Mouse (Mus musculus) induced T-regulatory cell, adult 2 months (primary cell): ENCODE measurements at regions not wholly inside any gene's neighbourhood (a gene's known extent, or its start where the extent isn't known, plus 50 kb on each side); places are given as distances from the start of the nearest gene placed in this dataset.
"Not testable (repeated sequence)": the region's sequence is repeated elsewhere in the genome, so short reads cannot be mapped to it uniquely, and the experiment has no call there.

ENCODE experiments used
- DNase-seq: peaks from one replicate; pipeline ENCODE4 v3.0.0-alpha.2; 2012; ENCODE audit warnings: low read depth

DNA sequence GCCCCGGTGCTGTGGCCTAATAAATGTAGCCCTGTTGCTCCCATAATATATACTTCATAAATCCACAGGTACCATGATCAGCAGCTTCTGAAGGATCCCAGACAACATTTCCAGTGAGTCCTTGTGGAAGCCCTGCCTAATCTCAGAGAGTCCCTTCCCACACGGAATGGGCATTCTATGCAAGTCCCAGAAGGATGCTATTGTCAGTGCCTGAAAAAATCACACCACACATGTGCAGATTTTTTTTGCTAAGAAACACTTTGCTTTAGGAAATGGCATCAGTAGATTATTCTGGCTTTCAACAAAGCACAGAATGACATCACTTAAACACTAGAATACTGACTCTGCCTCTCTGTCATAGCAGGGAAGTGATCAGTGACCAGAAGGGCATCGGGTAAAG is 456.6 kb upstream of the Cdh5 start:
- DNase-seq = no peak

DNA sequence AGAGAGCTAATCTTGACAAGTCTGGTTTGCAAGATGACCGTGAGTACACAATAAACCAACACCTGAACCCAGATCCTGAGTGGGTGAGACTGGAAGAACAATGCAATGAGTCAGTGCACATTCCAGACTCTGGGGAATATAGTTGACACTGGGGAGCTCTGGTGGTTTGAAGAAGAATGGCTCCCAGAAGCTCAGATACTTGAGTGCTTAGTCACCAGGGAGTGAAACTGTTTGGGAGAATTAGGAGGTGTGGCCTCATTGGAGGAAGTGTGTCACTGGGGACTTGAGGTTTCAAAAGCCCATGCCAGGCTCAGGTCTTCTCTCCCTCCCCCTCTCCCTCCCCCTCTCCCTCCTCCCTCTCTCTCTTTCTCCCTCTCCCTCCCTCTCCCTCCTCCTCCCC is 436.6 kb upstream of the Cdh5 start:
- DNase-seq = no peak

DNA sequence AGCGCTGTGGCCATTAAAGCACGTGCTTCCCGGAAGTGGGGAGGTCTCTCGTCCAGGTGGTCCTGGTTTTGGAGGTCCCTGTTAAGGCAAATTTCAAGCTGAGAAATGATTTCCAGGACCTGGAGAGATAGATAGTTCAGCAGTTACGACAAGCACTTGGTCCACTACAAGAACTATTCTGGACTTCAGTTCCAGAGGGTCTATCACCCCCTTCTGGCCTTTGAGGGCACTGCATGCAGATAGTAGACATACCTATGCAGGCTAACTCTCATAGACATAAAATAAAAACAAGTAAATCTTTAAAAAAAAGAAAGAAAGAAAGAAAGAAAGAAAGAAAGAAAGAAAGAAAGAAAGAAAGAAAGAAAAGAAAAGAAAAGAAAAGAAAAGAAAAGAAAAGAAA is 415.2 kb upstream of the Cdh5 start:
- DNase-seq = not testable (repeated sequence)

DNA sequence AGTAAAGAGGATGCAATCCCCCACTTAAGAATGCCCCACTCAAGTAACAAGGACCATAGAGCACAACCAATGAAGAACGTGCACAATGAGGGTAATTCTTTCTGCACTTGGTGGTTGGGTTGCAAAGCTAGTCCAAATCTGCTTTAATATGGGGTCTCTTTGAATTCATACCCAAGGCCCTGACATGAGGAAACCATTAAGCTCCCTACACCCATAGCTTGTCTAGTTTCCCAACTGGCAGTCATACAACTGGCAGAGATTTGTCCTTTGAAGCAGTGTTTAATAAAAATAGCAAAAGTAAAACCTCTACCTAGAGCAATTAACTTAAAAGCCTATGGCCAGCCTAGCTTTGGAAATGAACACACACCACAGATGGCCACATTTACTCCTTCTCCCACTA is 411.0 kb upstream of the Cdh5 start:
- DNase-seq = no peak

GRCm38 (mm10) chr8:103693531-103693930 is 407.9 kb upstream of the Cdh5 start:
- DNase-seq = no peak

DNA sequence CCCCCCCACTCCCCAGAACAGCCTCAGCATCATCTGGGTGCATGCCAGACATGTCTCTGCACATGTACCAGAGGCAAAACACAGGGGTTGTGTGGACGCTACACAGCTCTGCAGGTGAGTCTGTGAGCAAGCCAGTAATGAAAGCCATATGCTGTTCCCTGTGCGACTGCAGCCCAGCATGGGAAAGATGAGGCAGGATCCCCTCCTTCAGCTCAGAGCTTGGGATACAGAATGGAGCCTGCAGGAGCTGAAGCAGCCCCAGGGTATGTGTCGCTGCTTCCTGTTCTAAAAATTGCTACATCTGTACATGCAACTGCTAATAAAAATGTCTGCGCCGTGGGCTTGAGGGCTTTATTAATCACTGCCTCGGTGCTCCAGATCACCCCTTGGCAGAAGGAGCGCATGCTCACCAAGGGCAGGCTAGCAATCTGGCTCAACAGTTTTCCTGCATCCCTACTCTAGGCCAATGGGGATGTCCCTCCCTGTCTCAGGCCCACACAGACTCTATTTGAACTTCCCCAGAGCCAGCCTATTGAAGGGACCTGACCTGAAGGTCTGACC is 407.0 kb upstream of the Cdh5 start:
- DNase-seq = no peak

GRCm38 (mm10) chr8:103699016-103699520 is 402.4 kb upstream of the Cdh5 start:
- DNase-seq = no peak

DNA sequence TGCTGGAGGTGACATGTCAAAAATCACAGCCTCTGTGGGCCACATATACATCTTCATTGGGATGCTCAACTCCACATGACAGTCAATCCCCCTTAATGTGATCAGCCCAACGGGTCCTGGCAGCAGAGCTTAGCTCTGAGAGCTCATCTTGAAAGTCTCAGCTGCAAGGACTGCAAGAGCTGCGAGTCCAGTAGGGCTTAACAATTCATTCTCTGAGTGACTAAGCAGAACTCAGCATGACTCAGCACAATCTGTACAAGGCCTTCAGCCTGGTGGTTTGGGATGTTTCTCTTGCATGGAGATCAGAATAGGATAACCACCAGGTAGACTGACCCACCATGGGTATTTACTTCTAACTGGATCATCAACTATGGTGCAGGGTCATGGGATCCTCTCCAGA is 399.2 kb upstream of the Cdh5 start:
- no peak for DNase-seq

DNA sequence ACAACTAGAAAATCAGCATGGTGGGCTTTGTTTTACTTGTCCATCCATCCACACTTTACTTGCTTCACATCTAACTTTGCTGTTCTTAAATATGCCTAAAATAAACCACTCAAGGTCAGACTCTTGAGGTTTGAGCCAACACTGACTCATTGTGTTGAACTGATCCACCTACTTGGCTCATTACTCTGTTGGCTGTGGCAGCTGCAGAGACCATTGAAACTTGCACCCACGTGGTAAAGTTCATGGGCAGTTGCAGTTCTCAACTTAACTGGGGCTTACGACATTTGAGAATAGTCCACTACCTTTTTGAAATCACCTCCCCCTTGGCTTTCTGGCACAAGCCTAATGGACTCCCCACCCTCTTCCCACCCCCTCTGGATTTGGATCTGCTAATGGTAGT is 395.3 kb upstream of the Cdh5 start:
- no peak for DNase-seq

DNA sequence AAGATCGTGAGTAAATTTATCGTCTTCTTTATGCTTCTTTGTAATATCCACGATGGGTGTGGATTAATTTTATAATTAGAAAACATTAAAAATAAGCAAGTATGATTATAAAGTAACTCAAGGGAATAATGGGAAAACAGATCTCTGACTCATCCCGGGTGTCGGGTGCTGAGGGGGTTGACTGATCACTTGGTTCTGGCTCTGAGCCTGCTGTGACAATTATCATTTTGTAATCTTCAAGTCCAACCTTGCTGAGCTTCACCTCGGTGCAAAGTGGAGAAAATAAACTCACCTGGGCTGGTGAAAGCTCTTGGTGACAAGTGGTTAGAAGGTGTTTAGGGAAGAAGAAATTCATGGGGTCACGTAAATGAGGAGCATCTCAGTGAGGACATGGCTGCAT is 390.6 kb upstream of the Cdh5 start:
- not testable (repeated sequence) for DNase-seq

GRCm38 (mm10) chr8:103717723-103718122 is 383.7 kb upstream of the Cdh5 start:
- DNase-seq = no peak

GRCm38 (mm10) chr8:103733466-103733865 is 368.0 kb upstream of the Cdh5 start:
- no peak for DNase-seq

- no peak for DNase-seq
Measured at GRCm38 (mm10) chr8:103738330-103738729, 363.1 kb upstream of the Cdh5 start.

- no peak for DNase-seq
Measured at GRCm38 (mm10) chr8:103741395-103741794, 360.0 kb upstream of the Cdh5 start.

DNA sequence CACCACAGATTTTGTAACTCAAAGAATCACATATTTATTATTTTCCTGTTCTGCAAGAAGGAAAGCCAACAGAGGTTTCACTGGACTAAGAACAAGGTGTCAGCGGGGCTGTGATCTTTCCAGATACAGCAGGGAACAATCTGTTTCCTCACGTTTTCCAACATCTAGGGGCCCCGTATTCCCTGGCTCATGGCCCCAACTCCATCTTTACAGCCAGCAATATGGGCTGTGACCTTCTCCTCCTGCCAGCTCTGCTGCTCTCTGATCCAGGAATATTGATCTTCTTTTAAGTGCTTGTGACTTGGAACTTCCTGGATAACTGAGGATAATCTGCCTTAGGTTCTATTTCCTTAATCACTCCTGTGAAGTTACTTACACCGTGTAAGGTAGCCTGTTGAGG is 352.7 kb upstream of the Cdh5 start:
- no peak for DNase-seq

DNA sequence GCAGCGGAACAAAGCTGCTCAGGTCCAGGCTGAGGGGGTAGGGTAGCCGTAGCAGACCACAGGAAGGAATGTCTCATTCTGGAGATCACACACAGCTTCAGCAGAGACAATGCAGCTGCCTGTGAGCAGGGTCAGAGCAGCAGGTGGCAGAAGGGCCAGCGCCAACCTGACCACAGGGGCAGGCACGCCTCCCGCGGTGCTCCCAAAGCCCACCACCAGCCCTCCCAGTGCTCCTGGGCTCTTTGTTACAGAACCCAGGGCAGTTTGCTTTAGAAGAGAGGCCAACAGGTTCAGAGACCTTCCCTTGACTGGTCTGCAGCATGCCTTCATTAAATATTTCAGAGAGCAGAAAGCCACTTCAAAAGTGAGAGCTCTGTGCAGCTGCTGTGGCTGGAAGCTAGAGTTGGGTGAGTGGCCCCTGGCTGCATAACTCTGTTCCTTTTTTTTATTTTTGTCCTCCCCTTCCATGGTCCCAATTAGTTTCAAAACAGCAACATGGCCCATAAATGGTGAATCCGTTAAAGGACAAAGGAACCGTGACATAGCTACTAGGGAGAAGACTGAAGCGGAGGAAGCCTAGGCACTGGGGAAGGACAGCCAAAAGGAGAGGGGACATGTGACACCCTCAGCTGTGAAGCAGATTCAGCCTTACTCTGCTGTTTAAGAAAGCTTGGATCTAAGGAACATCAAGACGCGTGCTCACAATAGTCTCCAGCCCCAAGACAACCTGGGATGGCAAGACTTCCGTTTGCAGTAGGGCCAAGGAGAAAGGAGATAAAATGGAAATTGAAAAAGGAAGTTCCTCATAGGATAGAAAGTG is 350.9 kb upstream of the Cdh5 start:
- no peak for DNase-seq

GRCm38 (mm10) chr8:103751161-103751560 is 350.3 kb upstream of the Cdh5 start:
- DNase-seq = no peak

DNA sequence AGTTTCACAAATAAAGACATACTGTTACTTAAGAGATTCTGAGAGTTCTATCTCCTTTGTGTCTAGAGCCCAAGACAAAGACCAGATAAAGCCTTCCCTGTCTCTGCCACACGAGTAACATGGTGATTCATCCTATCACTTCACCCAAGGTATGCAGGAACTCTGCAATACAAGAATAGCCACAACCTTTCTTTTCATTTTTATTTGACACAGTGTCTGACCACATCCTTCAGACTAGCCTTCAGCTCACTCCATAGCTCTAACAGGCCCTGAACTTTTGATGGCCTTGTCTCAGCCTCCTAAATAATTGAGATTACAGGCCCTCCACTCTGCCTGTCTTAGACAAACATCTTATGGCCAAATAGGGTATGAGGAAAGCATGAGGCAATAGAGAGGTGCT is 337.6 kb upstream of the Cdh5 start:
- no peak for DNase-seq

GRCm38 (mm10) chr8:103779658-103780057 is 321.8 kb upstream of the Cdh5 start:
- no peak for DNase-seq

DNA sequence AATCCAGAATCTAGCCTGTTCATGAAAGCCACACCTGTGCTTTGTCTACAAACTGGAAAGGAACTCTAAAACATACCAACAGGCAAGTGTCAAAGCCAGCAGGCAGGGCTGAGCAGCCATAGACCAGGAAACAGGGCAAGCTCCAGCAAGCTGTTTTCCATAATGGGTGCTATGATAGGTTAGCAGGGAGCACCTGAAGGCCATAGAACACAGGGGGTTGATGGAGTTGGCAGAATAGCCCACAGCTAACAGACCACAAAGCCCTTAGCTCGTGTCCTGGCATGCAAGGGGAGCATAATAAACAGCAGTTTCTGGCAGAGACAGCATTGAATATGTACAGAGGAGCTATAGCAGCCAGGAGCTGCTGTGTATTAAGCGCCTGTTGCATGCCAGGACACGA is 313.1 kb upstream of the Cdh5 start:
- no peak for DNase-seq

DNA sequence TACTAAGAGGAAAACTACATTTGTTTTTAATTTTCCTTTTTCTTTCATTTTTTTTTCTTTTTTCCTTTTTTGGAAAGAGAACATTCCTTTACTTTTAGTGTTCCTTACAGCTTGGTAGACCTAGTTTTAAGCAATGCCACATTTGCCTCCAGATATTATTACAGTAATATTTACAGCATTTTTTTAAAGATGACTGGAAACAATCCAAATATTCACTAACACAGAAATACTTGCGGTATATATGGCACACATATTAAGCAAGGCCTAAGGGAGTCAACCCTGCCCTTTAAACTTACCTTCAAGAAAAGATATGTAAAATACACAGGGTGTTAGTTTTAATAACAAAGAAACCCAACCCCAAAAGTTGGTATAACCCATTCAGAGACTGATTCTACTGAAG is 308.1 kb upstream of the Cdh5 start:
- DNase-seq = no peak

GRCm38 (mm10) chr8:103798630-103799029 is 302.8 kb upstream of the Cdh5 start:
- not testable (repeated sequence) for DNase-seq

- DNase-seq = no peak
Measured at GRCm38 (mm10) chr8:103808171-103808570, 293.3 kb upstream of the Cdh5 start.

- DNase-seq = no peak
Measured at GRCm38 (mm10) chr8:103808580-103808979, 292.8 kb upstream of the Cdh5 start.
